In the genomic region with DNA sequence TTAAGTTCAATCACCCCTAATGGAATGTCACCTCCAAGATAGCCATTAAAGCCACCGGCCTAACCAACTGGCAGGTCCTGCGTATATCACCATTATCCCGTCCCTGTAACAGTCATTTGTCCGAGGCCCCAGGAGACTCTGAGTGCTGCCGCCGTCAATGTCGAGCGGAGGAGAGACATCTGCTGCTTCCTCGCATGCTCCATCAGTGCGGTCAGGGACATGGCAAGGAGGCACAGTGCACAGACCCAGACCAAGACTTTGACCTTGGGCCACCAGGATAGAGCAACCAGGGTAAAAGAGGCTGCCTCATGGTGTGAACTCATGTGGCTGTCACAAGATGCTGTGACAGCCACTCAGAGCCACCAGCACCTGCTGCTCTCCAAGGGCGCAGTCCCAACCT, we compare ENCODE assay signal across 22 mouse cellular contexts.
A peak's percentile ranks its signal among the peaks of the same experiment; 100 is the strongest.
DNase-seq lines count a peak whose midpoint lies in the region; ATAC-seq lines count a peak whose summit lies in the region.
"Had no signal": no experiment of that assay in that cellular context is flagged by ENCODE, and none has a peak within 500 bp of the region (broad histone marks: within the 10 kb centered on the region; RNA-seq: fewer than 3 reads in every experiment).

No protein-coding gene starts in this region.

- 76% methylated on average over 11 of the region's 11 CpGs for WGBS in intestine, embryonic 16.5 days
- 81% methylated on average over 11 of the region's 11 CpGs for WGBS in intestine, embryonic 15.5 days
- WGBS in kidney, embryonic 15.5 days, result 47% methylated on average over 11 of the region's 11 CpGs

- peak overlapping the region; percentile 88; the same call in 1 of the 2 replicates for H3K27ac ChIP-seq in intestine, embryonic 16.5 days (ENCODE audit: low read length)
- H3K27ac ChIP-seq in intestine, embryonic 15.5 days, result no peak overlapping the region
- no peak overlapping the region for H3K27ac ChIP-seq in kidney, embryonic 15.5 days
- H3K27ac ChIP-seq: forebrain, embryonic 10.5 days; forebrain, embryonic 13.5 days; hindbrain, embryonic 14.5 days had no signal

- peaks cover 16% of the 10 kb centered on the region for H3K4me1 ChIP-seq in intestine, embryonic 16.5 days (ENCODE audit: control insufficient read depth, insufficient read depth, low read length)
- H3K4me1 ChIP-seq in intestine, embryonic 15.5 days (replicated peaks), result 0 out of 2 replicates have a peak, but pooled peaks cover 18% of the 10 kb centered on the region
- H3K4me1 ChIP-seq in kidney, embryonic 15.5 days, result peaks cover 18% of the 10 kb centered on the region
- H3K4me1 ChIP-seq: forebrain, embryonic 10.5 days; forebrain, embryonic 13.5 days had no signal

- DNase-seq in kidney, adult 18-20 months, result no peak
- DNase-seq in left cerebral cortex, postnatal 4 days, result peak; percentile 21
- no peak for DNase-seq in left cerebral cortex, postnatal 36 days (ENCODE audit: low spot score in 2 of 2)
- peak; percentile 15 for DNase-seq in mesoderm, embryonic 11.5 days (ENCODE audit: low read depth, low spot score)
- no peak for DNase-seq in layer of hippocampus, adult 9-11 months
- DNase-seq: cerebellum, adult 11 months; cerebellum, adult 2 months; cerebellum, adult 9-11 months; cerebellum, postnatal 36 days; gastrocnemius, adult 2 months; gastrocnemius, postnatal 14 days; heart, adult 11 months; heart, postnatal 36 days had no signal

- H3K36me3 ChIP-seq in intestine, embryonic 16.5 days (ENCODE audit: control insufficient read depth, insufficient read depth, low read length), result no peaks in the 10 kb centered on the region
- no peaks in the 10 kb centered on the region for H3K36me3 ChIP-seq in intestine, embryonic 15.5 days
- no peaks in the 10 kb centered on the region for H3K36me3 ChIP-seq in kidney, embryonic 15.5 days
- H3K36me3 ChIP-seq: forebrain, embryonic 10.5 days had no signal

- no peak overlapping the region for H3K4me2 ChIP-seq in intestine, embryonic 16.5 days (ENCODE audit: low read depth, low read length)
- no peak overlapping the region for H3K4me2 ChIP-seq in intestine, embryonic 15.5 days (replicated peaks)
- H3K4me2 ChIP-seq in kidney, embryonic 15.5 days, result no peak overlapping the region
- H3K4me2 ChIP-seq: forebrain, embryonic 13.5 days; heart, embryonic 11.5 days; hindbrain, embryonic 14.5 days had no signal

- no peak overlapping the region for H3K9ac ChIP-seq in intestine, embryonic 16.5 days (ENCODE audit: low read depth, low read length)
- H3K9ac ChIP-seq in intestine, embryonic 15.5 days, result no peak overlapping the region
- H3K9ac ChIP-seq in kidney, embryonic 15.5 days, result no peak overlapping the region
- H3K9ac ChIP-seq: forebrain, embryonic 13.5 days; hindbrain, embryonic 14.5 days had no signal

- no peak overlapping the region for H3K4me3 ChIP-seq in intestine, embryonic 16.5 days (ENCODE audit: low read length)
- no peak overlapping the region for H3K4me3 ChIP-seq in intestine, embryonic 15.5 days (replicated peaks)
- H3K4me3 ChIP-seq in kidney, embryonic 15.5 days (replicated peaks), result no peak overlapping the region
- H3K4me3 ChIP-seq: forebrain, embryonic 10.5 days; forebrain, embryonic 13.5 days; gastrocnemius, adult 2 months had no signal

- H3K9me3 ChIP-seq in intestine, embryonic 16.5 days (ENCODE audit: control insufficient read depth, low read length), result 0 out of 2 replicates have a peak, but pooled peaks cover 5% of the 10 kb centered on the region
- no peaks in the 10 kb centered on the region for H3K9me3 ChIP-seq in intestine, embryonic 15.5 days
- H3K9me3 ChIP-seq in kidney, embryonic 15.5 days (replicated peaks), result no peaks in the 10 kb centered on the region
- H3K9me3 ChIP-seq: forebrain, embryonic 10.5 days; forebrain, embryonic 13.5 days had no signal

- intact Hi-C loops in left cerebral cortex, postnatal 4 days (cut with DNase I), result no loop called here
- intact Hi-C loops in left cerebral cortex, postnatal 36 days (cut with DNase I), result no loop called here

- H3K27me3 ChIP-seq in intestine, embryonic 16.5 days (replicated peaks; ENCODE audit: control insufficient read depth, insufficient read depth, low read length), result no peaks in the 10 kb centered on the region
- H3K27me3 ChIP-seq in intestine, embryonic 15.5 days (replicated peaks), result no peaks in the 10 kb centered on the region
- H3K27me3 ChIP-seq in kidney, embryonic 15.5 days, result no peaks in the 10 kb centered on the region
- H3K27me3 ChIP-seq: forebrain, embryonic 13.5 days had no signal

- no peak for ATAC-seq in intestine, embryonic 16.5 days
- ATAC-seq in intestine, embryonic 15.5 days, result no peak
- 0 out of 2 replicates have a peak, but pooled peaks have one; percentile 35 for ATAC-seq in kidney, embryonic 15.5 days (replicated peaks; ENCODE audit: low FRiP score)
- ATAC-seq: CD4-positive, CD25-positive, alpha-beta regulatory T cell, adult 4 months; forebrain, embryonic 13.5 days; forebrain, embryonic 16.5 days had no signal

Comparison
In these comparisons a context has a peak if more than half of its experiments do, and no peak if none do; other contexts are left out.
1. DNase-seq: peak in left cerebral cortex, postnatal 4 days (single experiment) and mesoderm, embryonic 11.5 days (single experiment); none in kidney, adult 18-20 months (single experiment), left cerebral cortex, postnatal 36 days (0 of 2) and layer of hippocampus, adult 9-11 months (single experiment).